Mouse (Mus musculus) forebrain, postnatal 0 days (tissue): ENCODE measurements around the gene Elmo2. TPM values are rescaled to one million over a fixed set of nuclear protein-coding genes. Genes with fewer than 3 reads are reported as not detected.

Experiments used
- ATAC-seq: fragments of 200-750 bp; cut with Nextera tagmentation; 2 replicates; pipeline ENCODE4 v1.8.0; 2017; ENCODE audit warnings: mild to moderate bottlenecking, moderate library complexity
- DNase-seq: peaks from one replicate; pipeline ENCODE4 v3.0.0-alpha.2; 2015
- H3K27ac ChIP-seq: fragments of 300-500 bp; sonication (generic); 2 replicates; pipeline ENCODE4 v1.5.1; 2014; ENCODE audit warnings: low read depth, mild to moderate bottlenecking, antibody characterized with exemption, low read length, moderate library complexity, mixed read lengths
- H3K27me3 ChIP-seq: fragments of 300-500 bp; sonication (generic); 2 replicates; pipeline ENCODE4 v1.6.1; 2014; ENCODE audit warnings: mild to moderate bottlenecking, low read length, mixed read lengths; ENCODE audit not compliant: insufficient read depth
- H3K36me3 ChIP-seq: fragments of 300-500 bp; sonication (generic); 2 replicates; pipeline ENCODE4 v1.6.1; 2014; ENCODE audit warnings: mild to moderate bottlenecking, moderate library complexity; ENCODE audit not compliant: insufficient read depth
- H3K4me1 ChIP-seq: fragments of 300-500 bp; sonication (generic); 2 replicates; pipeline ENCODE4 v1.6.1; 2014; ENCODE audit warnings: antibody characterized with exemption; ENCODE audit not compliant: insufficient read depth
- H3K4me2 ChIP-seq: fragments of 300-500 bp; sonication (generic); 2 replicates; pipeline ENCODE4 v1.6.1; 2014; ENCODE audit warnings: low read depth, mild to moderate bottlenecking, moderate library complexity
- H3K4me3 ChIP-seq: fragments of 300-500 bp; sonication (generic); 2 replicates; pipeline ENCODE4 v1.5.1; 2014; ENCODE audit warnings: low read depth, low read length, mixed read lengths
- H3K9ac ChIP-seq: fragments of 300-500 bp; sonication (generic); 2 replicates; pipeline ENCODE4 v1.6.1; 2014; ENCODE audit warnings: mild to moderate bottlenecking
- H3K9me3 ChIP-seq: fragments of 300-500 bp; sonication (generic); 2 replicates; pipeline ENCODE4 v1.6.1; 2016; ENCODE audit warnings: low read length
- CTCF ChIP-seq: sonication (generic); IDR thresholded peaks from 2 replicates; pipeline ENCODE4 v1.5.1; 2016; ENCODE audit warnings: antibody characterized with exemption, control low read depth, low read depth
- WGBS: fragments of 180-500 bp; shearing (Covaris S2); extraction: QIAGEN DNeasy Blood & Tissue Kit; methylation state at CpG from one replicate; pipeline ENCODE4 v1.1.7; 2014; 5-methylcytosine and 5-hydroxymethylcytosine counted together
- polyA plus RNA-seq: library from polyadenylated mRNA; unstranded; fragments of >200 nt; fragmentation: Nextera tagmentation; extraction: Ambion mirVana; gene quantifications from 2 replicates; pipeline ENCODE4 v1.2.1, GENCODE M21; 2015
- total RNA-seq: library from RNA; depleted of rRNA; stranded (reverse); fragments of >200 nt; gene quantifications from 2 replicates; pipeline ENCODE4 v1.2.3, GENCODE M21; 2014

Gene Elmo2
- total and polyA plus RNA-seq, 2 experiments from 2014 or later = 78.8 to 84.5 TPM

DNA sequence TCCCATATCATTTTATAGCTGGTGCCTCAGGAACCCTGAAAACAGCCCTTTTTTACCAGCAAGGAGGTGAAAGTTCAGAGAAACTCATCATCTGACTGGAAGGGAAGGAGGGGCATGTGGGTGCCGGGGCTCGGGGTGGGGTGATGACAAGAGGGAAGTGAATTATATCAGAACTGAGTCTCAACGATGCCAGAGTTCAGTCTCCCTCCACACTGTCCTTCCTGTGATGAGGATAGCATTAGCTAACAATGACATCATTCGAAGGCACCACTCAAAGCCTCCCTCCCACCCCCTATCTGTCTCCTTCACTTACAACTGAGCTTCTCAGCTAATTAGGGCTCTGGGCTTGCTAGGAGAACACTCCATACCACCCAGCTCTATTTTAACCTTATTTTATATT, 6.8 kb downstream of the Elmo2 start:
- no peak overlapping the region for H3K4me3 ChIP-seq
- no peak for TF ChIP-seq CTCF
- WGBS = 70% methylated on average over 4 of the region's 4 CpGs
- peaks cover 37% of the 10 kb centered on the region for H3K4me1 ChIP-seq
- no peaks in the 10 kb centered on the region for H3K27me3 ChIP-seq
- no peak overlapping the region for H3K27ac ChIP-seq
- DNase-seq (no peak), ATAC-seq (no peak)
- H3K4me2 ChIP-seq = no peak overlapping the region
- no peaks in the 10 kb centered on the region for H3K9me3 ChIP-seq
- H3K9ac ChIP-seq = no peak overlapping the region
- peaks cover 18% of the 10 kb centered on the region for H3K36me3 ChIP-seq

DNA sequence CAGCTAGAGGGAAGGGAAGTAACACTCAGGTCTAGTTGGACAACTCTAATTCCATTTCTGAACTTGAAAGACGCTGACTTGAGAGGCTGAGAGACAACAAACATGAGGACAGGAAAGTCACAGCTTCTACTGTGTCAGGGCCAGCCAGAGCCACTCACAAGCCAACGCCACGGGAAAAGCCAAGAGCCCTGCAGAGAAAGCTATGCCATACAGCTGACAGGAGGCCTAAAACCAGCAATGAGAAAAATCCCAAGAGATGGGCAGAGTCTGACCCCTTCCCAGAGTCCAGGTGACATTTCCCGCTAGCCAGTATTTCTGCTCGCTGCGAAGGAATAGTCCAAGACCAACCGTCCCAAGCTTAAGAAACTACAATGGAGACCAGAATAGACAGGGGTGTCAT, 7.3 kb downstream of the Elmo2 start:
- Histone ChIP-seq H3K27ac (no peak overlapping the region), H3K36me3 (peaks cover 24% of the 10 kb centered on the region), H3K4me2 (no peak overlapping the region), H3K9me3 (no peaks in the 10 kb centered on the region), H3K4me3 (no peak overlapping the region), H3K9ac (no peak overlapping the region), H3K4me1 (peaks cover 32% of the 10 kb centered on the region), H3K27me3 (no peaks in the 10 kb centered on the region)
- no peak for TF ChIP-seq CTCF
- WGBS = 84% methylated on average over 7 of the region's 7 CpGs
- DNase-seq = no peak
- no peak for ATAC-seq

DNA sequence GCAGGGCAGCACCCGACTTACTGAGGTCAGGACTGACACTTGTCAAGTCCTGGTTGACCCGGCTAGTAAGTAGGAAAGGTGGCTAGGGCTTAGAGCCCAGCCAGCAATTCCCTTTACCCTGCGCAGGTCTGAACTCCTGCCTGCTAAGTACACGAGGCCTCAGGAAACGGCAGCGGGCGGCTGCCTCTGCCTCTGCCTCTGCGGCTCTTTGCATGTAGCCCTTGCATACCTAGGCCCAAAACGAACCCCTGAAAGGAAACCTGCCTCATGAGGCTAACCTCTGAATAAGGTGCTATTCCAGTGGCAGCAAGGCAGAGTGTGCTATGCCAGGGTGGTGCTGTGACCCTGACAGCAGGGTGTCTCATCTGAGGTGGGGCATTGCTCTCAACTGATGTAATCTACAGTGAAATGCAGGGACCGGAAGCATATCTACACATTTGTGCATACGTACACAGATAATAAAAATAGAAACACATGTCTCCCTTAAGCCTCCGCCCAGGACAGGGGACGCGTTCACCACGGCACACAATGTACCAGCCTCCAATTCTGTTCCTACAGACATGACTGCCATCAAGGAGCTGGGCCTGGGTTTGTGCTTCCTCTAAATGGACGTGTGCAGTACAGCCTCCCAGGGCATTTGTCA, 8.5 kb downstream of the Elmo2 start:
- Histone ChIP-seq H3K27ac (peak overlapping the region; percentile 82), H3K4me2 (no peak overlapping the region), H3K36me3 (peaks cover 34% of the 10 kb centered on the region), H3K9ac (peak overlapping the region; percentile 44), H3K4me3 (no peak overlapping the region), H3K9me3 (no peaks in the 10 kb centered on the region), H3K4me1 (peaks cover 30% of the 10 kb centered on the region), H3K27me3 (no peaks in the 10 kb centered on the region)
- 49% methylated on average over 16 of the region's 16 CpGs for WGBS
- ATAC-seq (no peak), DNase-seq (no peak)
- TF ChIP-seq CTCF = no peak

DNA sequence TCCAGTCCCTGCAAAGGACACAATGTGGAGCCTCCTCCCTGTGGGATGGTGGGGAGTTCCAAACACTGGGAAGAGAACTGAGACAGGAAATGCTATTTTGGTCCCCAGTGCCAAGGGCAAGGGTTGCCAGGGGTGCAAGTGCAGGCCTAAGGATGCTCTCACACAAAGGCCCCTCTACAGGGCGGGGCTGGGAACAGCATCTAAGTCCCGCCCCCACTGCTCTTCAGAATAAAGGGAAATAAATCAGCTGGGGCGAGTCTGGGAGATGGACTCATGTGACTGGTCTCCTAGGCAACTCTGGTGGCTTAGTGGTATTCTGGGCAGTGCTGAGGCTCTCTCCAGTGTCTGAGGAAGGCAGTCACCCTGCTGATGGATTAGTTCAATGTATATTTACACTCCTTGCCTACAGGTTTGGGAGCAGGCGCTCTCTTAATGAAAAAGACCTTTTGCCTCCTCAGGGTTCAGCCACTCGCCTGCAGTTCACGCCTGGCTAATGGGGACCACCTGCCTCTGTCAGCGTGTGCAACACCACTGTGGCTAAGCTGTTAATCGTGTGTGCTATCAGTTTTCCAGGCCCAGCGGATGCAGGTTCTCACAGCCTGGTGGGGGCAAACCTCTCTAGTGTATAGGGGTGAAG, 9.3 kb downstream of the Elmo2 start:
- no peak overlapping the region for H3K4me3 ChIP-seq
- 5% methylated on average over 9 of the region's 9 CpGs for WGBS
- peak overlapping the region; percentile 44 for H3K9ac ChIP-seq
- H3K4me2 ChIP-seq = peak overlapping the region; percentile 31
- H3K9me3 ChIP-seq = no peaks in the 10 kb centered on the region
- peak overlapping the region; percentile 82 for H3K27ac ChIP-seq
- TF ChIP-seq CTCF = 0 out of 2 replicates have a peak, but pooled peaks have one; percentile 4
- DNase-seq (peak; percentile 82), ATAC-seq (peak; percentile 93)
- peaks cover 30% of the 10 kb centered on the region for H3K4me1 ChIP-seq
- no peaks in the 10 kb centered on the region for H3K27me3 ChIP-seq
- peaks cover 39% of the 10 kb centered on the region for H3K36me3 ChIP-seq

DNA sequence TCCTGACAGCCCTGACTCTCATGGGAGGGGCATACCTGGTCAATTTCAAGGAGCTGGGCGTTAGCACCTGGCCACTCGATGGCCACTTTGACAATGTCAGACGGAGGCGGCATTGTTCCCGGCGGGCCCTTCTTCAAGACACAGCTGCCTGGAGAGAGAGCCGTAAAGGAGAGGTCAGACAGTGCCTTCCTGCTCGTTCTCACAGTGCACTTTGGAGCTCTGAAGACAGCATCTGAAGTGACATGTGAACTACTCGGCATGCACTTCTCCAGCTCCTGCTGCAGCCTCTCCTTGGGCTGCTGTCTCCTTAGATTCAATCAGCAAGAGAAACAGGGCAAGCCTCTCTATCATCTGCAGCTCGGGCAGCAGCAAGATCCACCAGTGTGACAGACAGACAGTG, 10.1 kb downstream of the Elmo2 start:
- TF ChIP-seq CTCF = no peak
- peaks cover 44% of the 10 kb centered on the region for H3K36me3 ChIP-seq
- H3K27me3 ChIP-seq = no peaks in the 10 kb centered on the region
- H3K4me3 ChIP-seq = no peak overlapping the region
- H3K9ac ChIP-seq = peak overlapping the region; percentile 37
- no peak for DNase-seq
- no peak overlapping the region for H3K4me2 ChIP-seq
- H3K9me3 ChIP-seq = no peaks in the 10 kb centered on the region
- peak overlapping the region; percentile 82 for H3K27ac ChIP-seq
- 51% methylated on average over 10 of the region's 10 CpGs for WGBS
- peaks cover 27% of the 10 kb centered on the region for H3K4me1 ChIP-seq
- 0 out of 2 replicates have a peak, but pooled peaks have one; percentile 3 for ATAC-seq

DNA sequence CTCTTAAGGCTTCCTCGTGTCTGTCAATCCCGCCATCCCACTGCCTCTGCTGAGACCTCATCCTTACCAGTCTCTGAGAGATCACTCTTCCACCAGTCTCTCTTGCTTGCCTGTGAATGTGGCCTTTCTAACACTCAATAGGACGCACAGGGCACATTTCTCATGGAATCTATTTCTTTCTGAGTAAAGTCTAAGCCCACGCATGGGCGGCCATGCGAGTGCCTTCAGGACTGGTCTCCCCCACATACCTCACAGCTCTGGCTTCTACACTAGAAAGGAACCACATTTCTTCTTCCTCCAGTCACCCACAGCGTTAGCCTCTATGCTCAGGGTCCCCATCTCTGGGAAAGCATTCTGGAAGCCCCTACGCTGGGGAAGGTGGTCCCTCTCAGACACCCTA, 12.1 kb downstream of the Elmo2 start:
- H3K4me2 ChIP-seq = no peak overlapping the region
- ATAC-seq (no peak), DNase-seq (no peak)
- H3K4me3 ChIP-seq = no peak overlapping the region
- no peak overlapping the region for H3K27ac ChIP-seq
- WGBS = 86% methylated on average over 8 of the region's 8 CpGs
- H3K9me3 ChIP-seq = no peaks in the 10 kb centered on the region
- H3K4me1 ChIP-seq = peaks cover 21% of the 10 kb centered on the region
- no peak overlapping the region for H3K9ac ChIP-seq
- TF ChIP-seq CTCF = no peak
- peaks cover 61% of the 10 kb centered on the region for H3K36me3 ChIP-seq
- no peaks in the 10 kb centered on the region for H3K27me3 ChIP-seq

DNA sequence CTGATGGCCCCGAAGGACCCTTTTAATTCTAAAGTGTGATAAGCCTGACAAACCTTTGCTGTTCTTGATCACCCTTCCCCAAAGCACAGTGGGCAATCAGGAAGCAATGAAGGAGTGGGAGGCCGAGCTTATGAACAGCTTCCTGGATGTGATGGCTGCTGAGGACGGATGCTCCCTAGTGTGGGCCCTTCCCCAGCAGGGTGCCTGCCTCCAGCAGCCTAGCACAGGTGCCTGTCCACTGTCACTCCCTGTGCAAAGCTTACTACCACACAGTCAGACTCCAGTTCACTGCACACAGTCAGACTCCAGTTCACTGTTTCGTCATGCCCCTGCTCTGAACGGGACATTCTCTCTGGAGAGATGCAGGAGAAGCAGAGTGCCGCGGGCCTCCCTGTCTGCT, 13.9 kb downstream of the Elmo2 start:
- Histone ChIP-seq H3K9ac (no peak overlapping the region), H3K4me1 (peaks cover 16% of the 10 kb centered on the region), H3K4me3 (no peak overlapping the region), H3K27ac (no peak overlapping the region), H3K27me3 (no peaks in the 10 kb centered on the region), H3K36me3 (peaks cover 78% of the 10 kb centered on the region), H3K9me3 (no peaks in the 10 kb centered on the region), H3K4me2 (no peak overlapping the region)
- WGBS = 74% methylated on average over 7 of the region's 7 CpGs
- DNase-seq (no peak), ATAC-seq (no peak)
- TF ChIP-seq CTCF = no peak
